Mouse (Mus musculus) embryonic facial prominence, embryonic 11.5 days (tissue): ENCODE results near the gene Lta. TPM values are rescaled to one million over a fixed set of nuclear protein-coding genes. Genes with fewer than 3 reads are reported as not detected.

ENCODE experiments used
- ATAC-seq: fragments of 200-750 bp; cut with Nextera tagmentation; replicated peaks from 2 replicates; pipeline ENCODE4 v1.8.0; 2017; ENCODE audit warnings: low read depth; ENCODE audit not compliant: insufficient number of reproducible peaks, low FRiP score, low TSS enrichment
- DNase-seq: peaks from one replicate; pipeline ENCODE4 v3.0.0-alpha.2; 2015; ENCODE audit warnings: low spot score
- H3K27ac ChIP-seq: fragments of 300-500 bp; sonication (generic); replicated peaks from 2 replicates; pipeline ENCODE4 v1.5.1; 2014; ENCODE audit warnings: mild to moderate bottlenecking, low read depth, low read length, control low read depth
- H3K27me3 ChIP-seq: fragments of 300-500 bp; sonication (generic); 2 replicates; pipeline ENCODE4 v1.6.1; 2014; ENCODE audit warnings: mild to moderate bottlenecking, low read length, moderate library complexity, mixed read lengths; ENCODE audit not compliant: control insufficient read depth, insufficient read depth
- H3K36me3 ChIP-seq: fragments of 300-500 bp; sonication (generic); replicated peaks from 2 replicates; pipeline ENCODE4 v1.6.1; 2014; ENCODE audit warnings: low read depth, mild to moderate bottlenecking, low read length, moderate library complexity, mixed read lengths; ENCODE audit not compliant: control insufficient read depth, insufficient read depth
- H3K4me1 ChIP-seq: fragments of 300-500 bp; sonication (generic); 2 replicates; pipeline ENCODE4 v1.6.1; 2014; ENCODE audit warnings: low read length, mixed read lengths; ENCODE audit not compliant: control insufficient read depth, insufficient read depth
- H3K4me2 ChIP-seq: fragments of 300-500 bp; sonication (generic); 2 replicates; pipeline ENCODE4 v1.6.1; 2014; ENCODE audit warnings: low read depth, mild to moderate bottlenecking, control low read depth, low read length, moderate library complexity
- H3K4me3 ChIP-seq: fragments of 300-500 bp; sonication (generic); 2 replicates; pipeline ENCODE4 v1.5.1; 2014; ENCODE audit warnings: low read depth, low read length, control low read depth
- H3K9ac ChIP-seq: fragments of 300-500 bp; sonication (generic); replicated peaks from 2 replicates; pipeline ENCODE4 v1.6.1; 2014; ENCODE audit warnings: mild to moderate bottlenecking, control low read depth, low read length
- H3K9me3 ChIP-seq: fragments of 300-500 bp; sonication (generic); replicated peaks from 2 replicates; pipeline ENCODE4 v1.6.1; 2016; ENCODE audit warnings: mild to moderate bottlenecking, low read length, inconsistent platforms, mixed read lengths; ENCODE audit not compliant: control insufficient read depth
- WGBS: fragments of 180-500 bp; shearing (Covaris S2); extraction: QIAGEN DNeasy Blood & Tissue Kit; methylation state at CpG from one replicate; pipeline ENCODE4 v1.1.7; 2014; 5-methylcytosine and 5-hydroxymethylcytosine counted together
- polyA plus RNA-seq: library from polyadenylated mRNA; unstranded; fragments of >200 nt; fragmentation: Nextera tagmentation; extraction: Ambion mirVana; gene quantifications from 2 replicates; pipeline ENCODE4 v1.2.1, GENCODE M21; 2014

Lta gene
- polyA plus RNA-seq, 1 experiment from 2014 or later, result not detected

DNA sequence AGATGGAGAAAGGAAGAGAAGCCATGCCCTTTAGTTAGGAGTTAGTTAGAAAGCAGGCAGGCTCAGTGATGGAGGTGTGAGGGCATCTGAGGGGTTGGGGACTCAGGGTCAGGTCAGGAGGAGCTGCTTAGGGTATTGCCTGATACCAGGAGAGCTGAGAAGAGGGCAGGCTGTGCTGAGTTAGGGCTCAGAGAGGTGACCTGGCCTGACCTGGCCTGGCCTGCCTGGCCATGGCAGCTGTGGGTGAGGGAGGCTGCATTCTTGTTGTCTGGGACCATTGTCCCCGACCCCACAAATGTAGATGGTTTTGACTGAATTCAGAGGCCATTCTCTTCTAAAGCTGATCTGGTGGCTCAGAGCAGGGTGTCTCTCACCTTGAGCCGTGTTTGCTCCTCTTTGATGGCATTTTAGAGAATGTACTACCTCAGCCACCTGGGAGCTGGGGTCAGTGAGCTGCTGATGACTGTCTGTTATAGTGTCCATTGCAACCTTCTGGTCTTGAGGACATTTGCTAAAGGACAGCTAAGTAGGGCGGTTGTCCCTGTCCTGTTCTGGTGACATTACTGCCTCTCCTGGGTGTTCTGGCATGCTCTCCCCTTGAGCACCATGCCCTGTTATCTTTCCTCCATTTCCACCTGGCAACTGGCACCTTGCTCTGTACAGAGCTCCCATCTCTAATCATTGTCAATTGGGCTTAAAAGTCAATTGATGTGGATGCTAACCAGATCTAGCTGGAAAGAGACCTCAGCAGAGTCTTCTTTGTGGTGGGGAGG lies 45.4 kb upstream of the Lta start:
- Histone ChIP-seq H3K9ac (no peak overlapping the region), H3K9me3 (no peaks in the 10 kb centered on the region), H3K4me2 (no peak overlapping the region), H3K27ac (no peak overlapping the region), H3K4me3 (no peak overlapping the region), H3K4me1 (no peaks in the 10 kb centered on the region; the same call in none of the 2 replicates), H3K27me3 (no peaks in the 10 kb centered on the region), H3K36me3 (peaks cover 65% of the 10 kb centered on the region)
- WGBS, result 89% methylated on average over 3 of the region's 3 CpGs
- DNase-seq (no peak), ATAC-seq (no peak)

DNA sequence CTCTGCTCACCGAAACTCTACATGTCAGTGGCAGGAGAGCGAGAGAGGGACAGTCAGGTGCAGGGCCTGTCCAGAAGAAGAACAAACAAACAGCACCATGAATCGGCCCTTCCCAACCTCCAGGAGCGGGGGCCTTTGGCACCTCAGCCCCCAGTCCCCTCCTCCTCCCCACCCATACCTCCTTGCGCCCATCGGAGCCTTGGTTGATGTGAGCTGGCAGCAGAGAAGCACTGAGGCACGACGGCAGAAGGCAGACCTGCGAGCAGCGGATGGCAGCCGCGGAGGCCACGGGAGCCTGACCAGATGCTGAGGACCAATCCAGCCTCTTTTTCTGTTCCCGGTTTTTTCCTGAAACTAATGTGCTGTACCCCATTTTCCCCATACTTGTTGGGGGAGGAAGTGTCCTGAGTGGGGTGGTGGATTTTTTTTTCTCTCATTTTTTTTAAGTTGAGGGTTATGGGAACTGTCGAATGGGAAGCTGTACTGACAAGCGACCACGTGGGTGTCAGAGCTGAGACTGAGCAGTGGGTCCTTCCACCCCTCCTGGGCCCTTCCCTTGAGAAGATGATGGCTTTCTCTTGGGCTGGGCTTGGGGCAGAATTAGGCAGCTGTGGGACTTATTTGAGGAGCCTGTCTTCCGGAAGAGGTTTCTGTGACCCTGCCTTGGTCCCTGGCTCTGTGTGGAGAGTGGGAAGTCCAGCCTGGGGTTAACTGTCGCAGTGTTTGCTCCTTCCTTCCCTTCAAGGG lies 44.5 kb upstream of the Lta start:
- H3K4me2 ChIP-seq, result no peak overlapping the region
- DNase-seq (no peak), ATAC-seq (no peak)
- H3K36me3 ChIP-seq, result peaks cover 71% of the 10 kb centered on the region
- no peaks in the 10 kb centered on the region for H3K9me3 ChIP-seq
- no peak overlapping the region for H3K27ac ChIP-seq
- no peaks in the 10 kb centered on the region for H3K27me3 ChIP-seq
- H3K4me3 ChIP-seq, result no peak overlapping the region
- H3K4me1 ChIP-seq, result peaks cover 3% of the 10 kb centered on the region
- WGBS, result 91% methylated on average over 19 of the region's 19 CpGs
- no peak overlapping the region; the same call in 1 of the 2 replicates for H3K9ac ChIP-seq

DNA sequence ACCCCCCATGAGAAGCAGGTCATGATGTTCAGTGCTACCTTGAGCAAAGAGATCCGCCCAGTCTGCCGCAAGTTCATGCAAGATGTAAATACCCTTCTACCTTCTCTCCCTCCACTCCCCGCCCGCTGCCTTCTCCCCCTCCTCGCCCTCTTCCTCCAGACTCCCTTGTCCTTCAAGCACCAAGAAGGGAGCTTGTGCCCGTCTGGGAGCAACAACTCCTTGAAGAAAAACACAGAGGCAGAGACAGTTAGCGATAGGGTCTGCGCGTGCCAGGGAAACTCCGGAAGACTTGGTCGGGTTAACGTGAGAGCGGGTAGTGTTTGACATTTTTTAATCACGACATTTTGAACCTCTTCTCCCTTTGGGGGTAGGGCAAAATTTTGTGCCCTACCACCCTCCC lies 43.8 kb upstream of the Lta start:
- peaks cover 75% of the 10 kb centered on the region for H3K36me3 ChIP-seq
- no peaks in the 10 kb centered on the region for H3K9me3 ChIP-seq
- no peak overlapping the region for H3K4me3 ChIP-seq
- peaks cover 5% of the 10 kb centered on the region for H3K4me1 ChIP-seq
- no peak overlapping the region for H3K27ac ChIP-seq
- ATAC-seq (no peak), DNase-seq (no peak)
- no peak overlapping the region for H3K4me2 ChIP-seq
- no peak overlapping the region for H3K9ac ChIP-seq
- no peaks in the 10 kb centered on the region for H3K27me3 ChIP-seq
- WGBS, result 88% methylated on average over 14 of the region's 14 CpGs

DNA sequence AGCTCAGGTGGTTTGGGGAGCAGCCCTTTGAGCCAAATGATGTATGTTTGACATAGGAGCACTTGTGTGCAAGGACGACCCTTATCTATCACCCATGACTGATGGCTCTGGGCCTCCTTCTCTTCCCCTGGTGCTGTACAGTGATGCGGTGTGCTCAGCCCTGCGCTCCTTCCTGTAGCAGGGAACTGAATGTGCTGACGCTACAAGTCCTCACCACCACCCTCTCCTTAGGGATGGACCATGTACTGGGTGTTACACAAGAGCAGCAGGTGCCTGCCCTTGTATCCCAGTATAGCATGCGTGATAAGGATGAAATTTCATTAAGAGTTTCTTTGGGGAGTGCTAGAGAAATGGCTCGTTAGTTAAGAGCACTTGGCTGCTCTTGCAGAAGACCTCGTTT lies 42.0 kb upstream of the Lta start:
- H3K27me3 ChIP-seq, result no peaks in the 10 kb centered on the region
- H3K4me1 ChIP-seq, result peaks cover 5% of the 10 kb centered on the region
- H3K4me2 ChIP-seq, result no peak overlapping the region
- H3K9me3 ChIP-seq, result no peaks in the 10 kb centered on the region
- 89% methylated on average over 7 of the region's 7 CpGs for WGBS
- H3K9ac ChIP-seq, result 0 out of 2 replicates have a peak overlapping the region, but pooled peaks have one; percentile 11
- ATAC-seq (no peak), DNase-seq (no peak)
- H3K4me3 ChIP-seq, result no peak overlapping the region
- H3K27ac ChIP-seq, result no peak overlapping the region
- H3K36me3 ChIP-seq, result peaks cover 60% of the 10 kb centered on the region

DNA sequence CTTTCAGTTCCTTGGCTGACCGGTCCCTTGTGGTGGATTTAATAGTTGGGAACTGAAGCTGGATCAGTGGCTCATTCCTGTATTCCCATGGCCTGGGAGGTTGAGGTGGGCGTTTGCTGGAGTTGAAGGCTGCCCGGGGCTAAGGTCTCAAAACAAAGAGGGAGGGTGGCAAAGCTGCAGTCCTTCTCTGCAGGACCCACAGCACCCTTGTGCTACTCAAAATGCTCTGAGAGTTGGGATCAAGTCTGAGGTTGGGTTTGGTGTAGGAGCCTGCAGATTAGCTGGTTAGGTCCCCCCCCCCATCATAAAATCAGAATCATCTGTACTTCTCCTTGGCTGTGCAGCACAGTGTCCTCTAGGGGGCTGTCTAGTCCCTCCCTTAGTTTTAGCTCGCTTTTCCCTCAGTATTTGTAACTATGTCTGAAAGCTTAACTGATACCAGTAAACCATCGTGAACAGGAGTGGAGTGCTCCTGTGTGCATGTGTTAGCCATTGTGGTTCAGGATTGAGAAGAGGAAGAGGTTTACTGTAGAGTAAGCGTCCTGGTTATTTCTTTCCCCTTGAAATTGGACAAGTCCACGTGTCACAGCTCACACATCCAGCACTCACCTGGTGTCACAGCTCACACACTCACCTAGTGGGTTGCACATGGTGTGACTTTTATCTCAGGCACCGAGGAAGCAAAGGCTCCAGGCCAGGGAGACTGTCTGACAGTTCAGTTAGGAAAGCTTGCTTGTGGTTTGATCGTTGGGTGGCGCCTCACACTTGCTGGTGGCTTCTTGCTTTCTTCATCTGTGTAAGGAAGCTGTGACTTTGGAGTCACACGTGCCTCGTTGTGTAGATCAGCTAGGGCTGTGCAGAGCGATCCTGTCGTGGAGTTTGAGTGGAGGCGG lies 40.8 kb upstream of the Lta start:
- Histone ChIP-seq H3K4me2 (no peak overlapping the region; the same call in 1 of the 2 replicates), H3K9me3 (no peaks in the 10 kb centered on the region), H3K27ac (no peak overlapping the region), H3K9ac (no peak overlapping the region), H3K4me1 (peaks cover 5% of the 10 kb centered on the region), H3K36me3 (peaks cover 53% of the 10 kb centered on the region), H3K27me3 (no peaks in the 10 kb centered on the region), H3K4me3 (no peak overlapping the region)
- no peak for ATAC-seq
- 86% methylated on average over 15 of the region's 15 CpGs for WGBS
- peak; percentile 55 for DNase-seq

DNA sequence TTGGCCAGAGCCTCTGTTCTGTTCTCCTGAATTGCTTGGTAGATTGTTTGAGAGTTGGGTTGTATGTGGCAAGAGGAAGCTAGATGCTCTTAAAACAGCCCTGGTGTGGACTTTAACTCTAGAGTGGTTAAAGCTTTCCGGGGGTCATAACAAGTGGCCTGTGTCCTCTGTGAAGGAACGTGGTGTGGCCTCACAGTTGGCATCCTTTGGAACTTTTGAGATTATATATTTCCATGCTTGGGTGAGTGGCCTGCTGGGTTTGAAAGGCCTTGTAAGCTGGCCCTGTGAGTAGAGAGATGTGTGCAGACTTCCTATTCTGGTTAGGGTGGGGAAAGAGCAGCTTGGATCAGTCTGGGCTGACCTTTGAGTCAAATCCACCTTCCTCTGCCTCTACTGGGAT lies 39.8 kb upstream of the Lta start:
- Histone ChIP-seq H3K4me1 (peaks cover 5% of the 10 kb centered on the region), H3K27ac (no peak overlapping the region), H3K9me3 (no peaks in the 10 kb centered on the region), H3K4me2 (peak overlapping the region; percentile 8; the same call in 1 of the 2 replicates), H3K36me3 (peaks cover 44% of the 10 kb centered on the region), H3K9ac (peak overlapping the region; percentile 22; the same call in 1 of the 2 replicates), H3K27me3 (no peaks in the 10 kb centered on the region), H3K4me3 (no peak overlapping the region)
- WGBS, result 78% methylated on average over 2 of the region's 2 CpGs
- DNase-seq (no peak), ATAC-seq (no peak)

DNA sequence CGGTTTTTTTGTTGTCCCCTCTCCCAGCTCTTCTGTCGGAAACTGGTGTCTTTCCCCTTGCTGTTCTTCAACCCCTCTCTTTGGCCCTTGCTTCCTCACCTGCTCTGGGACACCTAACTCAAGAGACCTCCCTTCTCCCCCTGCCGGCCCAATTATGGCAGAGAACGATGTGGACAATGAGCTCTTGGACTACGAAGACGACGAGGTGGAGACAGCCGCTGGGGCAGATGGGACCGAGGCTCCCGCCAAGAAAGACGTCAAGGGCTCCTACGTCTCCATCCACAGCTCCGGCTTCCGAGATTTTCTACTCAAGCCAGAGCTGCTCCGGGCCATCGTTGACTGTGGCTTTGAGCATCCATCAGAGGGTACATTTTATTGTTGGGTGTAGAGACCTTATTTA lies 37.9 kb upstream of the Lta start:
- H3K4me3 ChIP-seq, result peak overlapping the region; percentile 93
- peak overlapping the region; percentile 98; the same call in 1 of the 2 replicates for H3K27ac ChIP-seq
- peak overlapping the region; percentile 88 for H3K4me2 ChIP-seq
- WGBS, result 12% methylated on average over 16 of the region's 16 CpGs
- H3K9ac ChIP-seq, result peak overlapping the region; percentile 100
- peaks cover 5% of the 10 kb centered on the region for H3K4me1 ChIP-seq
- no peaks in the 10 kb centered on the region for H3K27me3 ChIP-seq
- ATAC-seq, result no peak
- peak; percentile 49 for DNase-seq
- peaks cover 33% of the 10 kb centered on the region for H3K36me3 ChIP-seq
- no peaks in the 10 kb centered on the region for H3K9me3 ChIP-seq
